Mouse (Mus musculus) heart, embryonic 16.5 days (tissue): Measurements from ENCODE around the gene Zdhhc7. TPM values are rescaled to one million over a fixed set of nuclear protein-coding genes. Genes with fewer than 3 reads are reported as not detected.

Experiments used
- ATAC-seq: fragments of 200-750 bp; cut with Nextera tagmentation; replicated peaks from 2 replicates; pipeline ENCODE4 v1.8.0; 2017; ENCODE audit warnings: moderate number of reproducible peaks; ENCODE audit not compliant: insufficient read depth, low FRiP score; ENCODE audit errors: extremely low read depth
- H3K27ac ChIP-seq: fragments of 300-500 bp; sonication (generic); 2 replicates; pipeline ENCODE4 v1.5.1; 2014; ENCODE audit warnings: mild to moderate bottlenecking, low read length, control low read depth, moderate library complexity
- H3K27me3 ChIP-seq: fragments of 300-500 bp; sonication (generic); 2 replicates; pipeline ENCODE4 v1.6.1; 2014; ENCODE audit warnings: low read length, mixed read lengths; ENCODE audit not compliant: control insufficient read depth, insufficient read depth
- H3K36me3 ChIP-seq: fragments of 300-500 bp; sonication (generic); 2 replicates; pipeline ENCODE4 v1.6.1; 2014; ENCODE audit not compliant: control insufficient read depth, insufficient read depth
- H3K4me1 ChIP-seq: fragments of 300-500 bp; sonication (generic); 2 replicates; pipeline ENCODE4 v1.6.1; 2014; ENCODE audit warnings: low read length, mixed read lengths; ENCODE audit not compliant: control insufficient read depth, insufficient read depth
- H3K4me2 ChIP-seq: fragments of 300-500 bp; sonication (generic); 2 replicates; pipeline ENCODE4 v1.6.1; 2014; ENCODE audit warnings: low read depth, mild to moderate bottlenecking, control low read depth, low read length
- H3K4me3 ChIP-seq: fragments of 300-500 bp; sonication (generic); 2 replicates; pipeline ENCODE4 v1.5.1; 2014; ENCODE audit warnings: mild to moderate bottlenecking, control low read depth, low read length
- H3K9ac ChIP-seq: fragments of 300-500 bp; sonication (generic); 2 replicates; pipeline ENCODE4 v1.6.1; 2014; ENCODE audit warnings: low read length, control low read depth
- H3K9me3 ChIP-seq: fragments of 300-500 bp; sonication (generic); replicated peaks from 2 replicates; pipeline ENCODE4 v1.6.1; 2016; ENCODE audit warnings: low read length; ENCODE audit not compliant: control insufficient read depth
- WGBS: fragments of 180-500 bp; shearing (Covaris S2); extraction: QIAGEN DNeasy Blood & Tissue Kit; methylation state at CpG from one replicate; pipeline ENCODE4 v1.1.7; 2014; 5-methylcytosine and 5-hydroxymethylcytosine counted together
- polyA plus RNA-seq: library from polyadenylated mRNA; unstranded; fragments of >200 nt; fragmentation: Nextera tagmentation; extraction: Ambion mirVana; gene quantifications from 2 replicates; pipeline ENCODE4 v1.2.1, GENCODE M21; 2015

Gene Zdhhc7
- polyA plus RNA-seq, 1 experiment from 2014 or later, result 35.8 TPM

GRCm38 (mm10) chr8:120119429-120119828 is 18.1 kb upstream of the Zdhhc7 start:
- Histone ChIP-seq H3K4me2 (peak overlapping the region; percentile 39), H3K9ac (peak overlapping the region; percentile 58), H3K9me3 (no peaks in the 10 kb centered on the region), H3K4me1 (peaks cover 44% of the 10 kb centered on the region), H3K27ac (peak overlapping the region; percentile 85), H3K4me3 (no peak overlapping the region), H3K27me3 (peaks cover 3% of the 10 kb centered on the region; the same call in 1 of the 2 replicates), H3K36me3 (no peaks in the 10 kb centered on the region)
- no peak for ATAC-seq
- WGBS, result 43% methylated on average over 3 of the region's 3 CpGs

- no peak overlapping the region for H3K4me2 ChIP-seq
- peaks cover 42% of the 10 kb centered on the region for H3K4me1 ChIP-seq
- no peak for ATAC-seq
- no peaks in the 10 kb centered on the region for H3K9me3 ChIP-seq
- H3K9ac ChIP-seq, result no peak overlapping the region
- WGBS, result 65% methylated on average over 5 of the region's 5 CpGs
- peaks cover 3% of the 10 kb centered on the region; the same call in 1 of the 2 replicates for H3K27me3 ChIP-seq
- H3K4me3 ChIP-seq, result no peak overlapping the region
- no peaks in the 10 kb centered on the region for H3K36me3 ChIP-seq
- H3K27ac ChIP-seq, result no peak overlapping the region
These were observed 17.6 kb upstream of the Zdhhc7 start for GRCm38 (mm10) chr8:120118847-120119246.

GRCm38 (mm10) chr8:120118162-120118561 is 16.9 kb upstream of the Zdhhc7 start:
- ATAC-seq, result no peak
- WGBS, result 53% methylated on average over 9 of the region's 9 CpGs
- Histone ChIP-seq H3K4me3 (no peak overlapping the region), H3K4me2 (no peak overlapping the region), H3K9me3 (no peaks in the 10 kb centered on the region), H3K27ac (no peak overlapping the region), H3K9ac (no peak overlapping the region), H3K36me3 (no peaks in the 10 kb centered on the region), H3K4me1 (peaks cover 42% of the 10 kb centered on the region), H3K27me3 (peaks cover 3% of the 10 kb centered on the region; the same call in 1 of the 2 replicates)

GRCm38 (mm10) chr8:120116600-120116999 is 15.3 kb upstream of the Zdhhc7 start:
- Histone ChIP-seq H3K4me1 (peaks cover 36% of the 10 kb centered on the region), H3K9ac (no peak overlapping the region), H3K27ac (no peak overlapping the region), H3K9me3 (no peaks in the 10 kb centered on the region), H3K36me3 (no peaks in the 10 kb centered on the region), H3K27me3 (peaks cover 3% of the 10 kb centered on the region; the same call in 1 of the 2 replicates), H3K4me3 (no peak overlapping the region), H3K4me2 (no peak overlapping the region)
- WGBS, result 57% methylated on average over 7 of the region's 7 CpGs
- no peak for ATAC-seq

GRCm38 (mm10) chr8:120114315-120114841 is 13.1 kb upstream of the Zdhhc7 start:
- Histone ChIP-seq H3K36me3 (no peaks in the 10 kb centered on the region), H3K27me3 (peaks cover 3% of the 10 kb centered on the region; the same call in 1 of the 2 replicates), H3K4me3 (peak overlapping the region; percentile 80), H3K4me2 (peak overlapping the region; percentile 91), H3K27ac (peak overlapping the region; percentile 34), H3K9ac (peak overlapping the region; percentile 85), H3K4me1 (peaks cover 17% of the 10 kb centered on the region), H3K9me3 (no peaks in the 10 kb centered on the region)
- peak; percentile 25 for ATAC-seq
- WGBS, result 2% methylated on average over 46 of the region's 46 CpGs

- H3K27me3 ChIP-seq, result peaks cover 3% of the 10 kb centered on the region; the same call in 1 of the 2 replicates
- peaks cover 11% of the 10 kb centered on the region for H3K4me1 ChIP-seq
- H3K4me3 ChIP-seq, result peak within 1 kb of the TSS; percentile 80
- WGBS, result under 1% methylated on average over 61 of the region's 61 CpGs
- peak within 1 kb of the TSS; percentile 85 for H3K9ac ChIP-seq
- no peaks in the 10 kb centered on the region for H3K9me3 ChIP-seq
- ATAC-seq, result peak; percentile 95
- no peaks in the 10 kb centered on the region for H3K36me3 ChIP-seq
- peak within 1 kb of the TSS; percentile 91 for H3K4me2 ChIP-seq
- peak within 1 kb of the TSS; percentile 84 for H3K27ac ChIP-seq
These were observed 12.5 kb upstream of the Zdhhc7 start, which contains the start of gene 6430548M08Rik for GRCm38 (mm10) chr8:120113758-120114255. Gene 6430548M08Rik (plus strand): TSS chr8:120114152.

GRCm38 (mm10) chr8:120113306-120113705 is 12.0 kb upstream of the Zdhhc7 start:
- H3K9me3 ChIP-seq, result no peaks in the 10 kb centered on the region
- H3K27me3 ChIP-seq, result peaks cover 3% of the 10 kb centered on the region; the same call in 1 of the 2 replicates
- peak overlapping the region; percentile 75 for H3K4me2 ChIP-seq
- peak; percentile 23 for ATAC-seq
- H3K27ac ChIP-seq, result peak overlapping the region; percentile 84
- H3K4me1 ChIP-seq, result peaks cover 10% of the 10 kb centered on the region
- peak overlapping the region; percentile 65 for H3K9ac ChIP-seq
- peak overlapping the region; percentile 51 for H3K4me3 ChIP-seq
- 3% methylated on average over 10 of the region's 10 CpGs for WGBS
- H3K36me3 ChIP-seq, result no peaks in the 10 kb centered on the region

- Histone ChIP-seq H3K4me1 (peaks cover 10% of the 10 kb centered on the region), H3K27me3 (peaks cover 3% of the 10 kb centered on the region; the same call in 1 of the 2 replicates), H3K9me3 (no peaks in the 10 kb centered on the region), H3K4me2 (no peak overlapping the region), H3K9ac (no peak overlapping the region), H3K4me3 (no peak overlapping the region), H3K36me3 (no peaks in the 10 kb centered on the region), H3K27ac (peak overlapping the region; percentile 84)
- WGBS, result 65% methylated on average over 5 of the region's 5 CpGs
- ATAC-seq, result no peak
These were observed 11.3 kb upstream of the Zdhhc7 start for GRCm38 (mm10) chr8:120112535-120112934.

GRCm38 (mm10) chr8:120111382-120111781 is 10.1 kb upstream of the Zdhhc7 start:
- no peak overlapping the region for H3K9ac ChIP-seq
- H3K4me2 ChIP-seq, result no peak overlapping the region
- no peak overlapping the region for H3K4me3 ChIP-seq
- peaks cover 3% of the 10 kb centered on the region; the same call in 1 of the 2 replicates for H3K27me3 ChIP-seq
- peaks cover 11% of the 10 kb centered on the region for H3K4me1 ChIP-seq
- no peaks in the 10 kb centered on the region for H3K36me3 ChIP-seq
- 70% methylated on average over 4 of the region's 4 CpGs for WGBS
- H3K27ac ChIP-seq, result no peak overlapping the region
- ATAC-seq, result no peak
- no peaks in the 10 kb centered on the region for H3K9me3 ChIP-seq
